Mouse (Mus musculus) adrenal gland, postnatal 14 days (tissue): ENCODE measurements around the gene Lhfpl5. TPM values are rescaled to one million over a fixed set of nuclear protein-coding genes. Genes with fewer than 3 reads are reported as not detected.

Experiments
- DNase-seq: peaks from one replicate; pipeline ENCODE4 v3.0.0; 2021; ENCODE audit warnings: mixed read lengths
- microRNA-seq, 2 experiments: library from miRNA; unstranded; fragments of <30 nt; microRNA quantifications; one replicate each; pipeline ENCODE4 v1.2.0; 2021
- total RNA-seq: library from RNA; stranded (reverse); gene quantifications from 2 replicates; pipeline ENCODE4 v1.2.3, GENCODE M21; 2021

Lhfpl5 gene
- total RNA-seq, 1 experiment from 2014 or later: 1.7 TPM

DNA sequence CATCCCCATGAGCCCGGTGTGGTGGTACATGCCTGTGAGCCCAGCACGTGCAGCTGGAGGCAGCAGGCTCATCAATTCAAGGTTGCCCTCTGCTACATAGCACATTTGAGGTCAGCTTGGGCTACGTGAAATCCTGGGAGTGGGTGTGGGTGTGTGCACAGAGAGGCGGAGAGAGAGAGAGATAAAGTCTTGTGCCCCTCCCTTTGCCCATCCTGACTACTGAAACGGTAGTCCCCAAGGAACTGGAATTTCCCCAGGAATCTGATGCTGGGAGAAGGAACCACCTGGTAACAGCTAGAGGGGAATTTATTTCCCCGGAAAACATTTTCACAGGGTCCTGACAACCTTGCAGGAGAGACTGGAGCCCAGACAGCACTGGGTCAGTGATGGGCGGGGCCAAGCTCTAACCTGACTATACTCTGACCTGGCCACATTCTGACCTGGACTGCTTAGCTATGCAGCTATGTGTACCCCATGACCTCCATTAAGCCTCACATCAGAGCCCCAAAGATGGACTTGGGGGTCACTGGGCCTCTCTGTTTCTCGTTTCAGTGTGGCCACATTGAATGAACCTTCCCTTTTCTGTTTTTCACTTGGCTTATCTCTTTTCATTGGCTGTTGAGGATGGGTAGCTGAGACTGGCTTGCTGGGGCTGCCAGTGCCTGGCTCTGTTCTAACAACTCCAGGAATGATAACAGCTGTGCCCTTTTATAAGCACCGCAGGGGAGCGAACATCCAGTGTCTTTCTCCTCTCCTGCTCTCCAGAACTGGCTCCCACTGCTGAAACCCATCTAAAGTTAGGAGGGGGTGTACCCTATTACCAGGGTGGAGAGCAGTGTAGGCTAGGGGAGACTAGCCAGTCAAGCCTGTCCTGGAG lies 53.0 kb downstream of the Lhfpl5 start:
- no peak for DNase-seq

DNA sequence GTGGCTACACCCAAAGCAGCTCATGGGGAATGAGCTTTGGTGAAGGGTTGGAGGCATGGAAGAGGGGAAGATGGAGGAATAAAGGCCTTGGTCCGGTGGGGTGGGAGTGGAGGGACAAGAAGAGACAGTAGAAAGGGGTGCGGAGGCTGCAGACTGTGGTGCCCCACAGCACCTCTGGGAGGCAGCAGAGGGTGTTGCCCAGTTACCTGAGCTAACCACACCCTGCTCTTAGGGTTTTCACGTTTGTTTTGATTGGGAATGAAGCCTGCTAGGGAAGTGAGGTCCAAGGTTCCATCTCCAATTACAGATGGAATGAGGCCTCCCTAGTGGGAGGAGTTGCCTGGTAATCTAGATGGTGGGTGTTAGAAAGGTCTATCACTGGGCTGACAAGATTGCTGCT lies 53.7 kb downstream of the Lhfpl5 start:
- DNase-seq: no peak

Small RNAs within 50 kb of the gene (microRNA-seq; reads per million reads assigned to microRNA genes)
- gene Gm25195: 0 reads per million in 2 experiments
- 0 to 0.43 reads per million in 2 experiments for gene Mir6969

Other genes starting within 250 kb of the Lhfpl5 start
- gene Rpl10a, start 247.2 kb upstream of the Lhfpl5 start, total RNA-seq: 814 and 958 TPM in 2 replicates
- gene Tead3, start 224.8 kb upstream of the Lhfpl5 start, total RNA-seq: 10.6 and 11.4 TPM in 2 replicates
- gene Tulp1, start 210.4 kb upstream of the Lhfpl5 start, total RNA-seq: 0.71 TPM in 1 of 2 replicates, not detected in the other
- 73.0 and 118 TPM in 2 replicates for gene Fkbp5, start 58.1 kb upstream of the Lhfpl5 start, total RNA-seq
- gene Armc12, start 44.8 kb upstream of the Lhfpl5 start, total RNA-seq: not detected in 2 replicates
- gene Clpsl2, start 26.2 kb upstream of the Lhfpl5 start, total RNA-seq: not detected in 2 replicates
- gene Clps, start 14.9 kb upstream of the Lhfpl5 start, total RNA-seq: not detected in 2 replicates
- gene Srpk1, start 47.1 kb downstream of the Lhfpl5 start, total RNA-seq: 57.1 and 69.7 TPM in 2 replicates
- gene Slc26a8, start 114.6 kb downstream of the Lhfpl5 start, total RNA-seq: 1.3 and 2.9 TPM in 2 replicates
- gene Mapk14, start 115.7 kb downstream of the Lhfpl5 start, total RNA-seq: 69.1 and 76.3 TPM in 2 replicates
- 1.2 and 2.0 TPM in 2 replicates for gene AC170998.1, start 150.4 kb downstream of the Lhfpl5 start, total RNA-seq
- gene Mapk13, start 193.7 kb downstream of the Lhfpl5 start, total RNA-seq: 48.0 and 62.9 TPM in 2 replicates
- gene Brpf3, start 225.4 kb downstream of the Lhfpl5 start, total RNA-seq: 62.6 and 64.5 TPM in 2 replicates